Mouse (Mus musculus): ENCODE results near the gene Tnnt3. TPM values are rescaled to one million over a fixed set of nuclear protein-coding genes. Genes with fewer than 3 reads are reported as not detected.

Tnnt3 gene
- polyA plus RNA-seq, 1 experiment = not detected

DNA sequence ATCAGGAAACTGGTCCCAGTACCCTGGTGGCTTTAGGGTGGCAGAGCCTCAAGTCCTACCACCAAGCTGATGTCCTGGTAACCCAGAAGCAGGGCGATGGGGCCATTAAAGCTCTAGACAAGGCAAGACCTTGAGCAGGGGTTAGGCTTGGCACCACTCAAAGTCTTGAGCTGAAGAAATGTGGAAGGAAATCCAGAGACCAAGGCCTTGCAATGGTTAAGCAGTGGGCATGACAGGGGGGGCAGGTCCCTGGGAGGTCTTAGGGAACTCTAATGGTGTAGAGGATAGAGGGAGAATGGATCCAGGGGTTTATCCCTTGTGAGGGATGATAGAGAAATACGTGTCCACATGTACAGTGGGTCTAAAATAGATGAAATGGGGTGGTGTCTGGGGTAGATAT, 25.2 kb upstream of the Tnnt3 start:
- TF ChIP-seq TAL1 (IDR thresholded peaks at IDR 0.05; ENCODE audit: low read length) (no peak), GATA1 (IDR thresholded peaks at IDR 0.05; ENCODE audit: low read length) (no peak)
- Histone ChIP-seq H3K36me3 (ENCODE audit: control insufficient read depth) (no peaks in the 10 kb centered on the region), H3K4me1 (ENCODE audit: control insufficient read depth) (no peaks in the 10 kb centered on the region), H3K9me3 (ENCODE audit: control insufficient read depth, low read length) (no peaks in the 10 kb centered on the region), H3K4me3 (replicated peaks) (no peak overlapping the region), H3K27me3 (ENCODE audit: control insufficient read depth) (no peaks in the 10 kb centered on the region)

- H3K9me3 ChIP-seq (ENCODE audit: control insufficient read depth, low read length) = no peaks in the 10 kb centered on the region
- no peaks in the 10 kb centered on the region for H3K4me1 ChIP-seq (ENCODE audit: control insufficient read depth)
- no peaks in the 10 kb centered on the region for H3K36me3 ChIP-seq (ENCODE audit: control insufficient read depth)
- no peak overlapping the region for H3K4me3 ChIP-seq (replicated peaks)
- H3K27me3 ChIP-seq (ENCODE audit: control insufficient read depth) = no peaks in the 10 kb centered on the region
- TF ChIP-seq TAL1 (IDR thresholded peaks at IDR 0.05; ENCODE audit: low read length) (no peak), GATA1 (IDR thresholded peaks at IDR 0.05; ENCODE audit: low read length) (no peak)
These were observed 23.8 kb upstream of the Tnnt3 start for GRCm38 (mm10) chr7:142474799-142475198.

DNA sequence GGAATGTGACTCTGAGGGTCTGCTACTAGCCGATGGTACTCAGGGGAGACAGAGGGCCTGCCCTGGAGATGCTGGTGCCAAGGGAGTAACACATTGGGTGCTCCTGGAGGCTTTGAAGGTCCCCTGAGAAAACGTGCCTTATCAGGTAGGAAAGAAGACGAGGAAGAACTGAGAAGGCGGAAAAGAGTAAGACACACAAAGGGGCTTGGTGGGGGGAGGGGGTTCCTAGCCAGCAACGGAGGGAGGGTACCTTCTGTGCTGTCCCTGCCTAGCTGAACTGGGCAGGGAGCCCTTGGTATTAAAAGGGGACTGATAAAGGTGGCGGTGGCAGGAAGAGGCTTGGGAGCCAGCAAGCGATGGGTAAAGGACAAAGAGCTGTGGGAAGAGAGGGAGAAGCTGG, 23.0 kb upstream of the Tnnt3 start:
- Histone ChIP-seq H3K9me3 (ENCODE audit: control insufficient read depth, low read length) (no peaks in the 10 kb centered on the region), H3K27me3 (ENCODE audit: control insufficient read depth) (no peaks in the 10 kb centered on the region), H3K4me3 (replicated peaks) (no peak overlapping the region), H3K4me1 (ENCODE audit: control insufficient read depth) (no peaks in the 10 kb centered on the region), H3K36me3 (ENCODE audit: control insufficient read depth) (no peaks in the 10 kb centered on the region)
- TF ChIP-seq TAL1 (IDR thresholded peaks at IDR 0.05; ENCODE audit: low read length) (no peak), GATA1 (IDR thresholded peaks at IDR 0.05; ENCODE audit: low read length) (no peak)

GRCm38 (mm10) chr7:142476271-142476670, 22.4 kb upstream of the Tnnt3 start:
- H3K4me3 ChIP-seq (replicated peaks) = no peak overlapping the region
- TF ChIP-seq TAL1 (IDR thresholded peaks at IDR 0.05; ENCODE audit: low read length) (no peak), GATA1 (IDR thresholded peaks at IDR 0.05; ENCODE audit: low read length) (no peak)
- no peaks in the 10 kb centered on the region for H3K27me3 ChIP-seq (ENCODE audit: control insufficient read depth)

GRCm38 (mm10) chr7:142476795-142477452, 21.7 kb upstream of the Tnnt3 start:
- Histone ChIP-seq H3K36me3 (ENCODE audit: control insufficient read depth) (no peaks in the 10 kb centered on the region), H3K27me3 (ENCODE audit: control insufficient read depth) (no peaks in the 10 kb centered on the region), H3K9me3 (ENCODE audit: control insufficient read depth, low read length) (no peaks in the 10 kb centered on the region), H3K4me1 (ENCODE audit: control insufficient read depth) (no peaks in the 10 kb centered on the region), H3K4me3 (replicated peaks) (no peak overlapping the region)
- TF ChIP-seq GATA1 (IDR thresholded peaks at IDR 0.05; ENCODE audit: low read length) (no peak), TAL1 (IDR thresholded peaks at IDR 0.05; ENCODE audit: low read length) (no peak)

More at GRCm38 (mm10) chr7:142476271-142476670, 22.4 kb upstream of the Tnnt3 start:
- Histone ChIP-seq H3K9me3 (ENCODE audit: control insufficient read depth, low read length) (no peaks in the 10 kb centered on the region), H3K4me1 (ENCODE audit: control insufficient read depth) (no peaks in the 10 kb centered on the region), H3K36me3 (ENCODE audit: control insufficient read depth) (no peaks in the 10 kb centered on the region)

GRCm38 (mm10) chr7:142478001-142478400, 20.6 kb upstream of the Tnnt3 start:
- no peak for TF ChIP-seq GATA1 (IDR thresholded peaks at IDR 0.05; ENCODE audit: low read length)
- TF ChIP-seq TAL1 (IDR thresholded peaks at IDR 0.05; ENCODE audit: low read length) = no peak
- no peaks in the 10 kb centered on the region for H3K36me3 ChIP-seq (ENCODE audit: control insufficient read depth)
- H3K4me3 ChIP-seq (replicated peaks) = no peak overlapping the region
- no peaks in the 10 kb centered on the region for H3K27me3 ChIP-seq (ENCODE audit: control insufficient read depth)
- H3K9me3 ChIP-seq (ENCODE audit: control insufficient read depth, low read length) = no peaks in the 10 kb centered on the region
- no peaks in the 10 kb centered on the region for H3K4me1 ChIP-seq (ENCODE audit: control insufficient read depth)

DNA sequence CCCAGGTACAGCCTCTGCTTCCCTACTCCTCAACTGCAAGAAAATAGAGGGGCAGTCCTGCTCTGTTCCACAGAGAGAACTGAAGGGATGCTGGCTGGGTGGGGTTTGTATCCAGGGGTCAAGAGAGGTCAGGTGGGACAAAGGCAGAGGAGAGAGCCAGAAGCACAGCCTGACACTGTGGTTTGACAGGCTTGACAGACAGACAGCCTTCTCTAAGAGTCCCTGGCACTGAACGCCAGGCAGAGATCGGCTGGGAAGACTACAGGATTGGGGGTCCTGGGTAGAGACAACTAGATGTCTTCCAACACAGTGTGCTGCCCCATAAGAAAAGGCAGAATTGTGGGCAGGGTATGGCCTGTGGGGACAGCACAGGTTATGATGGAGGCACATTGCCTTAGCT, 20.1 kb upstream of the Tnnt3 start:
- H3K9me3 ChIP-seq (ENCODE audit: control insufficient read depth, low read length) = no peaks in the 10 kb centered on the region
- no peaks in the 10 kb centered on the region for H3K36me3 ChIP-seq (ENCODE audit: control insufficient read depth)
- no peaks in the 10 kb centered on the region for H3K4me1 ChIP-seq (ENCODE audit: control insufficient read depth)
- no peaks in the 10 kb centered on the region for H3K27me3 ChIP-seq (ENCODE audit: control insufficient read depth)
- TF ChIP-seq GATA1 (IDR thresholded peaks at IDR 0.05; ENCODE audit: low read length) = no peak
- no peak for TF ChIP-seq TAL1 (IDR thresholded peaks at IDR 0.05; ENCODE audit: low read length)
- H3K4me3 ChIP-seq (replicated peaks) = no peak overlapping the region

DNA sequence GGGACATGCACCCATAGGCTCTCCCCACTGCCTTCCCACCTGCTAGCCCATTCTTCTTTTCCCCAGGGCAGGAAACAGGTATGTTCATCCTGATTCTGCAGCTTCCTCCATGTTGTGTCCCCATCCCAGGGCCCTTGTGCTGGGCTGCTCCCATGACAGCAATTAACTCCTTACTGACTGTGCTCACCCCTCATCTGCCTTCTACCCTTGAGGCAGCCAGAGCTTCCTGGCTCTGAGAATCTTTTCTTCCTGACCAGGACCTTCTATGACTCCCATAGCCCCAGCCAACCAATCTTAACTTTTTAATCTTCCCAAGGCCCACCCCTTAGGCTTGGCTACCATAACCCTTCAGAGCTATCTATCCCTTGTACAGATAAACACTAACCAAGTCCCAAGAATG, 19.3 kb upstream of the Tnnt3 start:
- no peaks in the 10 kb centered on the region for H3K4me1 ChIP-seq (ENCODE audit: control insufficient read depth)
- TF ChIP-seq TAL1 (IDR thresholded peaks at IDR 0.05; ENCODE audit: low read length) = no peak
- H3K36me3 ChIP-seq (ENCODE audit: control insufficient read depth) = no peaks in the 10 kb centered on the region
- H3K4me3 ChIP-seq (replicated peaks) = no peak overlapping the region
- H3K27me3 ChIP-seq (ENCODE audit: control insufficient read depth) = no peaks in the 10 kb centered on the region
- H3K9me3 ChIP-seq (ENCODE audit: control insufficient read depth, low read length) = no peaks in the 10 kb centered on the region

- Histone ChIP-seq H3K4me3 (replicated peaks) (no peak overlapping the region), H3K27me3 (ENCODE audit: control insufficient read depth) (no peaks in the 10 kb centered on the region), H3K9me3 (ENCODE audit: control insufficient read depth, low read length) (no peaks in the 10 kb centered on the region), H3K4me1 (ENCODE audit: control insufficient read depth) (no peaks in the 10 kb centered on the region), H3K36me3 (ENCODE audit: control insufficient read depth) (no peaks in the 10 kb centered on the region)
- TF ChIP-seq TAL1 (IDR thresholded peaks at IDR 0.05; ENCODE audit: low read length) (no peak), GATA1 (IDR thresholded peaks at IDR 0.05; ENCODE audit: low read length) (no peak)
These were observed 18.8 kb upstream of the Tnnt3 start for GRCm38 (mm10) chr7:142479886-142480285.

DNA sequence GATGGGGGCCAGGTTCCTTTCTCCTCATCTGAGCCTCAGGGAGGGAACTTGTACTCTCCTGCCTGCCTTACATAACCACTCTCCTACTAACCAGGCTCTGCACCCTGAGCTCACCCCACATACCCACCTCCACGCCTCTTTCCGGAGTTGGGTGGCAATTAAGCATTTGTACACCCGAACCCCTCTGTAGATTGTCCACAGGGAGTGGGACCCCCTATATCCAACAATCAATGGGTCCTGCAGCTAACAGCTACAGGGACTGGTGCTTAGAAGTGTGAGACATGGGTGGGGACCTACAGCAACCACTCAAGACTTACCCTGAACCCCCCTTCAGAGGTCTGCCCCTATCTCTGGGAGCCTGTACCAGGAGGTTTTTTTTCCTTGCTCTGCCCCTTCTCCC, 18.0 kb upstream of the Tnnt3 start:
- Histone ChIP-seq H3K27me3 (ENCODE audit: control insufficient read depth) (no peaks in the 10 kb centered on the region), H3K36me3 (ENCODE audit: control insufficient read depth) (no peaks in the 10 kb centered on the region), H3K4me1 (ENCODE audit: control insufficient read depth) (no peaks in the 10 kb centered on the region), H3K4me3 (replicated peaks) (no peak overlapping the region), H3K9me3 (ENCODE audit: control insufficient read depth, low read length) (no peaks in the 10 kb centered on the region)
- TF ChIP-seq TAL1 (IDR thresholded peaks at IDR 0.05; ENCODE audit: low read length) = no peak
- no peak for TF ChIP-seq GATA1 (IDR thresholded peaks at IDR 0.05; ENCODE audit: low read length)

Data from erythroblast, embryonic 14.5 days (primary cell).